In genomic region chr4:58581191-58581590, GRCm38 (mm10) we compare ENCODE assay signal across 11 mouse cellular contexts.
"Had no signal": no experiment of that assay in that cellular context is flagged by ENCODE, and none has a peak within 500 bp of the region (broad histone marks: within the 10 kb centered on the region; RNA-seq: fewer than 3 reads in every experiment).

No protein-coding gene starts in this region.

- H3K9me3 ChIP-seq: liver, embryonic 13.5 days; lung, embryonic 15.5 days; midbrain, embryonic 13.5 days; stomach, embryonic 15.5 days had no signal

- H3K4me2 ChIP-seq: liver, embryonic 13.5 days; lung, embryonic 15.5 days; midbrain, embryonic 13.5 days; stomach, embryonic 15.5 days had no signal

- ATAC-seq: liver, postnatal 0 days; midbrain, embryonic 13.5 days had no signal

- H3K27me3 ChIP-seq: liver, embryonic 13.5 days; lung, embryonic 15.5 days; midbrain, embryonic 13.5 days; stomach, embryonic 15.5 days had no signal

- H3K9ac ChIP-seq: liver, embryonic 13.5 days; liver, postnatal 0 days; lung, embryonic 15.5 days; midbrain, embryonic 13.5 days; stomach, embryonic 15.5 days had no signal

- H3K27ac ChIP-seq: liver, embryonic 13.5 days; lung, embryonic 15.5 days; midbrain, embryonic 13.5 days; stomach, embryonic 15.5 days had no signal

- H3K4me1 ChIP-seq: liver, embryonic 13.5 days; midbrain, embryonic 13.5 days had no signal

- H3K36me3 ChIP-seq: liver, embryonic 13.5 days; lung, embryonic 15.5 days; midbrain, embryonic 13.5 days; stomach, embryonic 15.5 days had no signal

- H3K4me3 ChIP-seq: liver, embryonic 13.5 days; lung, embryonic 15.5 days; midbrain, embryonic 13.5 days; stomach, embryonic 15.5 days had no signal

- DNase-seq: kidney, postnatal 25 days; layer of hippocampus, postnatal 36 days; liver; liver, embryonic 13.5 days; liver, postnatal 0 days; right cerebral cortex, postnatal 14 days; thymus, adult 2 months; thymus, postnatal 36 days had no signal
